Comparison of ENCODE assay signal across 9 mouse cellular contexts in the genomic region with DNA sequence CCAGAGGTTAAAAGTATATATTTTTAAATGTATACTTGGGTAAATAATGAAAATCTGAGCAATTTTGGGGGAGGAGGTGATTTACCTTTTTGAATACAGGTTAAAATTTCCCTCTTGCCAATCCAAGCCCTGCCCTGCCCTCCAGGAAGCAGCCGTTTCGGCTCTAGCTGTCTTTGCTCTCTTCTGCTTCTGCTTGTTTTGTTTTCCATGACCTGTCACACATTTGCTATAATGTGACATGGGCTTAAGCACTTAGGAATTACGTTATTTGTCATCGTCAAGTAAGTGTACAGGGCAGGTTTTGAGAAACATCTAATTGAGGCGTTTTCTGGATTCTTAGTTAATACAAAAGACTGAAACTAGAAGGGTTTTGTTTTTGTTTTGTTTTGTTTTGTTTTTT. TPM values are rescaled to one million over a fixed set of nuclear protein-coding genes. Genes with fewer than 3 reads are reported as not detected.
DNase-seq lines count a peak whose midpoint lies in the region; ATAC-seq and TF ChIP-seq lines count a peak whose summit lies in the region.
"Had no signal": no experiment of that assay in that cellular context is flagged by ENCODE, and none has a peak within 500 bp of the region (broad histone marks: within the 10 kb centered on the region; RNA-seq: fewer than 3 reads in every experiment).

No protein-coding gene starts in this region.

- no peaks in the 10 kb centered on the region for H3K36me3 ChIP-seq in heart, embryonic 15.5 days
- no peaks in the 10 kb centered on the region for H3K36me3 ChIP-seq in hindbrain, embryonic 15.5 days
- no peaks in the 10 kb centered on the region for H3K36me3 ChIP-seq in midbrain, embryonic 13.5 days

- peak overlapping the region; percentile 76 for H3K4me2 ChIP-seq in heart, embryonic 15.5 days
- H3K4me2 ChIP-seq in hindbrain, embryonic 15.5 days, result peak overlapping the region; percentile 80
- H3K4me2 ChIP-seq in midbrain, embryonic 13.5 days (replicated peaks), result peak overlapping the region; percentile 73

- H3K9me3 ChIP-seq in heart, embryonic 15.5 days (replicated peaks), result no peaks in the 10 kb centered on the region
- H3K9me3 ChIP-seq in hindbrain, embryonic 15.5 days, result no peaks in the 10 kb centered on the region
- H3K9me3 ChIP-seq in midbrain, embryonic 13.5 days, result no peaks in the 10 kb centered on the region

- no peak for DNase-seq in heart, adult 8-10 months (ENCODE audit: low spot score)
- no peak for DNase-seq in cerebellum, postnatal 36 days
- no peak for DNase-seq in left cerebral cortex, postnatal 4 days
- no peak for DNase-seq in testis, postnatal 10 days (ENCODE audit: low spot score)

- no peak overlapping the region; the same call in 1 of the 2 replicates for H3K9ac ChIP-seq in heart, embryonic 15.5 days
- peak overlapping the region; percentile 42; the same call in 1 of the 2 replicates for H3K9ac ChIP-seq in hindbrain, embryonic 15.5 days
- H3K9ac ChIP-seq in midbrain, embryonic 13.5 days (replicated peaks), result peak overlapping the region; percentile 64

- H3K27me3 ChIP-seq in heart, embryonic 15.5 days, result no peaks in the 10 kb centered on the region
- H3K27me3 ChIP-seq in hindbrain, embryonic 15.5 days, result no peaks in the 10 kb centered on the region
- H3K27me3 ChIP-seq in midbrain, embryonic 13.5 days, result 0 out of 2 replicates have a peak, but pooled peaks cover 6% of the 10 kb centered on the region
- H3K27me3 ChIP-seq: Patski had no signal

- TF ChIP-seq POLR2A in cortical plate, adult 2 months (IDR thresholded peaks at IDR 0.05; ENCODE audit: extremely low read depth, insufficient read depth, low read length), result no peak

- ATAC-seq in heart, embryonic 15.5 days (replicated peaks; ENCODE audit: insufficient number of reproducible peaks, insufficient read depth, low FRiP score, low read depth), result no peak
- no peak for ATAC-seq in hindbrain, embryonic 15.5 days (ENCODE audit: low FRiP score, low read depth)
- no peak for ATAC-seq in midbrain, embryonic 13.5 days
- ATAC-seq: Patski had no signal

- TF ChIP-seq CTCF in cortical plate, adult 2 months (IDR thresholded peaks at IDR 0.05; ENCODE audit: extremely low read depth, insufficient read depth, low read length), result no peak

- H3K4me1 ChIP-seq in heart, embryonic 15.5 days (replicated peaks), result peaks cover 20% of the 10 kb centered on the region
- peaks cover 7% of the 10 kb centered on the region; the same call in 1 of the 2 replicates for H3K4me1 ChIP-seq in cortical plate, adult 2 months (ENCODE audit: control insufficient read depth, insufficient read depth, low read length)
- H3K4me1 ChIP-seq in hindbrain, embryonic 15.5 days (replicated peaks), result peaks cover 41% of the 10 kb centered on the region
- H3K4me1 ChIP-seq in midbrain, embryonic 13.5 days (replicated peaks), result peaks cover 38% of the 10 kb centered on the region

- intact Hi-C loops in left cerebral cortex, postnatal 4 days (cut with DNase I), result loop anchor here (10.0 kb wide), 1 partner anchor 280 kb away; no protein-coding TSS in a partner anchor

- peak overlapping the region; percentile 30 for H3K4me3 ChIP-seq in heart, embryonic 15.5 days
- H3K4me3 ChIP-seq in cortical plate, adult 2 months (ENCODE audit: insufficient read depth, low read length), result peak overlapping the region; percentile 97
- H3K4me3 ChIP-seq in hindbrain, embryonic 15.5 days, result peak overlapping the region; percentile 98
- H3K4me3 ChIP-seq in midbrain, embryonic 13.5 days (replicated peaks), result peak overlapping the region; percentile 74

- H3K27ac ChIP-seq in heart, embryonic 15.5 days, result no peak overlapping the region
- H3K27ac ChIP-seq in cortical plate, adult 2 months (ENCODE audit: insufficient read depth, low read length), result no peak overlapping the region
- H3K27ac ChIP-seq in hindbrain, embryonic 15.5 days (replicated peaks), result no peak overlapping the region
- H3K27ac ChIP-seq in midbrain, embryonic 13.5 days, result no peak overlapping the region

- WGBS in heart, embryonic 15.5 days, result 24% methylated on average over 5 of the region's 5 CpGs
- WGBS in hindbrain, embryonic 15.5 days, result 15% methylated on average over 5 of the region's 5 CpGs
- 15% methylated on average over 5 of the region's 5 CpGs for WGBS in midbrain, embryonic 13.5 days

RNA-seq across cellular contexts. Expression of gene Lcor, which starts 1.9 kb away (rescaled TPM):
- polyA plus RNA-seq in heart, embryonic 15.5 days (2015; fragmentation: Nextera tagmentation; extraction: Ambion mirVana), result 7.7 and 8.3 TPM in 2 replicates
- total RNA-seq in heart, adult 8-10 months (2022), result 10 to 100 TPM in 3 of 4 experiments, 1 to 10 TPM in 1; 9.4 to 12.9 (median 11.5) TPM
- polyA plus RNA-seq in cortical plate, adult 2 months (2012; rRNA removed), result 3.4 and 3.5 TPM in 2 replicates
- 14.6 and 15.4 TPM in 2 replicates for polyA plus RNA-seq in hindbrain, embryonic 15.5 days (2015; fragmentation: Nextera tagmentation; extraction: Ambion mirVana)
- polyA plus RNA-seq in midbrain, embryonic 13.5 days (2015; fragmentation: Nextera tagmentation; extraction: Ambion mirVana), result 36.5 and 36.6 TPM in 2 replicates
- 10 to 100 TPM; 28.7 to 29.6 TPM for total RNA-seq in left cerebral cortex, postnatal 4 days (2021)

Comparison
In these comparisons a context has a peak if more than half of its experiments do, and no peak if none do; other contexts are left out.
1. H3K4me3 ChIP-seq: peak in every context shown above with its lines; median percentile 98 in hindbrain, embryonic 15.5 days; 97 in cortical plate, adult 2 months; 74 in midbrain, embryonic 13.5 days; 30 in heart, embryonic 15.5 days.